Mouse (Mus musculus) kidney, adult 2 months (tissue): ENCODE data around the gene Prss48.

Source experiments
- CTCF ChIP-seq: fragments of 200-500 bp; conservative IDR thresholded peaks from 2 replicates; pipeline ENCODE4 v1.5.1; 2011; ENCODE audit warnings: low read depth, mild to moderate bottlenecking, control low read depth, low read length, moderate library complexity, mixed read lengths; ENCODE audit not compliant: insufficient read depth, insufficient read length
- POLR2A ChIP-seq: fragments of 200-500 bp; IDR thresholded peaks from one replicate; pipeline ENCODE4 v1.6.1; 2011; ENCODE audit warnings: low read depth, low read length, control low read depth

GRCm38 (mm10) chr3:86049041-86049440 lies 46.8 kb upstream of the Prss48 start:
- no peak for TF ChIP-seq CTCF
- no peak for TF ChIP-seq POLR2A
